Mouse (Mus musculus) c-Kit-negative CD71-positive TER-119-positive erythroid progenitor cells, embryonic 14.5 days (primary cell): Measurements from ENCODE around the gene Hist2h2ac.
"Not testable (repeated sequence)": the region's sequence is repeated elsewhere in the genome, so short reads cannot be mapped to it uniquely, and the experiment has no call there.

Source experiments
- DNase-seq: peaks from one replicate; pipeline ENCODE4 v3.0.0-alpha.2; 2013; ENCODE audit warnings: low read depth, low spot score

Gene Hist2h2ac

DNA sequence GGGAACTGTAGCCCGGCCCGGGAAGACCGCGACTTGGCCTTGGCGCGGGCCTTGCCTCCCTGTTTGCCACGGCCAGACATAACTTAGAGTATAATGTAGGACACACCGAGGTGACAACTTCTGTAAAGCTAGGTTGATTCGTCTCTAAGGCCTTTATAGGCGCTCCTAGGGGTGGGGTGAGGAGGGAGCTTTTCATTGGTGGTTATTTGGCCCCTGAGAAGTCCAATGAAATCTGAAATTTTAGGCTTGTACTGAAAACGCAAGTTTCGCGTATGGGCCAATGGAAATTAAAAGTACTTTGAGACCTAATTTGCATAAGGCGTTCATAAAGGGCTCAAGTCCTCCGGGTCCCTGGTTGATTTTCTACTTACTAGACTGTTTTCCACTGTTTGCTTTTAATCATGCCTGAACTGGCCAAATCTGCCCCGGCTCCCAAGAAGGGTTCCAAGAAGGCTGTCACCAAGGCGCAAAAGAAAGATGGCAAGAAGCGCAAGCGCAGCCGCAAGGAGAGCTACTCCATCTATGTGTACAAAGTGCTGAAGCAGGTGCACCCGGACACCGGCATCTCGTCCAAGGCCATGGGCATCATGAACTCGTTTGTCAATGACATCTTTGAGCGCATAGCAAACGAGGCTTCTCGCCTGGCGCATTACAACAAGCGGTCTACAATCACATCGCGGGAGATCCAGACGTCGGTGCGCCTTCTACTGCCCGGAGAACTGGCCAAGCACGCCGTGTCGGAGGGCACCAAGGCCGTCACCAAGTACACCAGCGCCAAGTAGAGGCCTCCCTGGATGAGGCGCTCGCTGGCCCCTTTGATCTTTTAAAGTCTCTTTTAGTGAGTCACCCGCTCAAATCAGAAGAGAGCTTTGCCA, at the start of gene Hist2h2ac, which contains the start of gene Hist2h2be:
Gene Hist2h2ac (minus strand): TSS at position 116 of the 875 bp plus-strand sequence.
Gene Hist2h2be (plus strand): TSS at position 355 of the 875 bp plus-strand sequence.
- peak; percentile 94 for DNase-seq

DNA sequence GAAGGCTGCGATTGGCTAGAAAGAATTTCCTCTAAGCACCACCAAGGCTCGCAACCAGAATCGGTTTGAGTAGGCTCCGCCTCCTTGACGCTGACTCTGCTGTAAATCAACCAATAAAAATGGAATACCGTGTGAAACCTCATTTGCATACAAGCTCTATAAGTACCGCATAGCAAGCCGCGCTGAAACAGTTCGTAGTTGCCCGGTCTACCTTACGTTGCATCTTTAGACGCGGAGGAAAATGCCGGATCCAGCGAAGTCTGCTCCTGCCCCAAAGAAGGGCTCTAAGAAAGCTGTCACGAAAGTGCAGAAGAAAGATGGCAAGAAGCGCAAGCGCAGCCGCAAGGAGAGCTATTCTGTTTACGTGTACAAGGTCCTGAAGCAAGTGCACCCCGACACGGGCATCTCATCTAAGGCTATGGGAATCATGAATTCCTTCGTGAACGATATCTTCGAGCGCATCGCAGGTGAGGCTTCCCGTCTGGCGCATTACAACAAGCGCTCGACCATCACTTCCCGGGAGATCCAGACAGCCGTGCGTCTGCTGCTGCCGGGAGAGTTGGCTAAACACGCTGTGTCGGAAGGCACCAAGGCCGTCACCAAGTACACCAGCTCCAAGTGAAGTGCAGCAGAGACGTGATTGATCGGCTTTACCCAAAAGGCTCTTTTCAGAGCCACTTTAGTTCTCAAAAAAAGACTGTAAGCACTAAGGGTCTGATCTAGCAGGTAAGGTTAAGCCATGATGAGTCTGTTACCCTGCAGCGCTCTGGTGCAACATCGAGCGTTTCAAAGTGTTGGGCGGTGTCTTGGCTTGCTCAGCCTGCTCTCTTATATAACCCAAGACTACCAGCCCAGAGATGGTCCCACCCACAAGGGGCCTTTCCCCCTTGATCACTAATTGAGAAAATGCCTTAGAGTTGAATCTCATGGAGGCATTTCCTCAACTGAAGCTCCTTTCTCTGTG, 49.1 kb upstream of the Hist2h2ac start, which contains the start of gene Hist2h2bb:
Gene Hist2h2bb (plus strand): TSS at position 242 of the 964 bp plus-strand sequence.
- peak; percentile 97 for DNase-seq

DNA sequence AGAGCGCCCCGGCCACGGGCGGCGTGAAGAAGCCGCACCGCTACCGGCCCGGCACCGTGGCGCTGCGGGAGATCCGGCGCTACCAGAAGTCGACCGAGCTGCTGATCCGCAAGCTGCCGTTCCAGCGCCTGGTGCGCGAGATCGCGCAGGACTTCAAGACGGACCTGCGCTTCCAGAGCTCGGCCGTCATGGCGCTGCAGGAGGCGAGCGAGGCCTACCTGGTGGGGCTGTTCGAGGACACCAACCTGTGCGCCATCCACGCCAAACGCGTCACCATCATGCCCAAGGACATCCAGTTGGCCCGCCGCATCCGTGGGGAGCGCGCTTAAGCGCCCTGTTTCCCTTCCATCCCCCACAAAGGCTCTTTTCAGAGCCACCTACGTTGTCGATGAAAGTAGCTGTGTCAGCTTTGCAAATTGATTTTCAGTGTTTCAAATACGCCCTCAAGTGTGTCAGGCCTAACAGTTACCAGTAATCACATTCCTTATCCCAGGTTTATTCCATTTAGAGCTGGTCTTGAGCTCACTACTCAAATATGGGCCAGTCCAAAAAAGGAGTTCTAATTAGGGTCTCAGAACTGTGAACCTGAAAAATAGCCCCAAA, 48.2 kb upstream of the Hist2h2ac start:
- not testable (repeated sequence) for DNase-seq

DNA sequence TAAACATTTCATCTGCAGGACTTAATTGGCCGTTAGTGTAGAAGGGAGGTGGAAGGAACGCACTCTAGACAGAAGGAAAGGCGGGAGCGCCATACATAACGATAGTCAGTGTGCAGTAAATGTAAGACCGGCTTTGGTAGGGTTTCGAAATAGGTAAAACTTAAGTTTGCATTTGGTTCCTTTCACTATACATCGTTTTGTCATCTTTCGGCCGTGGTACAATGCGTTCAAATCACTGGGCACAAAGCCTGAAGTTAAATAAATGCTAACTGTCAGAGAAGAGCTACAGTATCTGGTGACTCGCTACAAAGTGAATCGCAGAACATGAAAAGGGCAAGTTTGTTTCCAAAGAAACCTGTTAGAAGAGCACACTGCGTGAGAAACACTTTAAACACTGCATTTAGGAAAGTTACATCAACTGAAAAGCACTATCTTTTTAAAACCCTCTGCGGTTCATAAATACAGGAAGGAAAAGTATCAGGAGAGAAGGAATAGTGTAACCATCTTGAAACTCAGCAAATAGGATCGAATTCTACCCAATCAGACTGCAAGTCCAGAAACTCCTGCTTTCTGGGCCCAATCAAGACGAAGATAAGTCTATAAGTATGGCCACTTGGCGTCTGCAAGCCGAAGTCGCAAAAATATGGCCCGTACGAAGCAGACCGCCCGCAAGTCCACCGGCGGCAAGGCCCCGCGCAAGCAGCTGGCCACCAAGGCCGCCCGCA, 47.5 kb upstream of the Hist2h2ac start, which contains the start of gene Hist2h3b:
Gene Hist2h3b (plus strand): TSS at position 604 of the 725 bp plus-strand sequence.
- peak; percentile 76 for DNase-seq

DNA sequence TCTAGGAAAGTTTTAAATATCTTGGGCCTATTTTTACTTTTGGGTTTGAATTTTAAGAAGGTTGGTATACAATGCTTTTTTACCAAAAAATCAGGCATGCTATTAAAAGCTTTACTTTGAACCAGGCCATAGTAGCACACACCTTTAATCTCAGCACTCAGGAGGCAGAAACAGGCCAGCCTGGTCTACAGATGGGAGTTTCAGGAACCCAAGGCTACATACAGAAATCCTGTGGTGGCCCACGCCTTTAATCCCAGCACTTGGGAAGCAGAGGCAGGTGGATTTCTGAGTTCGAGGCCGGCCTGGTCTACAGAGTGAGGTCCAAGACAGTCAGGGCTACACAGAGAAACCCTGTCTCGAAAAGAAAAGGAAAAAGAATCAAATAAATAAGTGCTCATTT, 46.9 kb upstream of the Hist2h2ac start:
- no peak for DNase-seq

DNA sequence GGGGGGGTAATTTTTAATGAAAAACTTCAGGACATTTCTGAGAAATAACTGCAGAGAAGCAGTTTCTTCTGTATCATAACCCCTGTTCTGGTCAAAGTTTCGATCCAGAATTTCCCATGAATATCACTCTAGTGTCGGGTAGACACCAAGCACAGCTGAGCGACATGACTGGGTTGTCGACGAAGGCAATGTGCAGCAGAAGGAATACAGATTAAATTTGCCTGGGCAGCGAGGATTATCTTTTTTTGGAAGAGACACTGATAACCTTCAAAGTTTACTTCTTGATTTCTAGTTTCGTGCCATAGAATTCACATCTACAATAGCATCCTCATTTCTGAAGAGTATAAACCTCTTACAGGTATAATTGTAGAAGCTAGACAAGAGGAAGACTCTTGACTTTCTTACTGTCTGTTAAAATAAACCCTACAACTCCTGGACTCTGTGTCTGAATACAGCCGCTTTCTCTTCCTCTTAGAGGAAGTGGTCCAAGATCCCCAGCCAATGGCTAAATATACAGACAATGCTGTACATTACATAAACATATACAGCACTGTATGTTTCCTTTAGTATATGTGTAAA, 45.5 kb upstream of the Hist2h2ac start:
- no peak for DNase-seq

DNA sequence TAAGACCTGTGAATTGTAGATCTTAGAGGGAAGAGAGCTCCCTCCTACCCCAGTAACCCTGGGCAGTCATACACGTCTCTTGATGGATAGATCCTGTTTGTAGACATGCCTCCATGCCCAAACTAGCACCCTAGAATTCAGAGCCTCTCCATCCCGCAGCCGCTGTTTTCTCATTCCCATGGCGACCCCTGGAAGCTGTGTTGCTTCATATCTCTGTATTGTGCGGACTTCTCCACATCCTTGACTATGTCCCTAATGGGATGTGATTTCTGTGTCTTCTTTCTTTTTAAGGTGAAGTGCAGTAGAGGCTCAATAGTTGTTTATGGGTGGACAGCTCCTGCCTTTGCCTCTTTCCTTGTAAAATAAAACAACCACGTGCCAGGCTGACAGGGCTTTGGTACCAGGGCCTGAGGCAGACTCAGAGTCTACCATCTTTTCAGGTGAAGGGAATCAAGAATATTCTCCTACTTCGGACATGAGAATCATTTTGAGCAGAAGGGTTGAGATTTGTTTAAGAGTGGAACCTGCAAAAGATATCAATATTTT, 43.8 kb upstream of the Hist2h2ac start:
- no peak for DNase-seq

DNA sequence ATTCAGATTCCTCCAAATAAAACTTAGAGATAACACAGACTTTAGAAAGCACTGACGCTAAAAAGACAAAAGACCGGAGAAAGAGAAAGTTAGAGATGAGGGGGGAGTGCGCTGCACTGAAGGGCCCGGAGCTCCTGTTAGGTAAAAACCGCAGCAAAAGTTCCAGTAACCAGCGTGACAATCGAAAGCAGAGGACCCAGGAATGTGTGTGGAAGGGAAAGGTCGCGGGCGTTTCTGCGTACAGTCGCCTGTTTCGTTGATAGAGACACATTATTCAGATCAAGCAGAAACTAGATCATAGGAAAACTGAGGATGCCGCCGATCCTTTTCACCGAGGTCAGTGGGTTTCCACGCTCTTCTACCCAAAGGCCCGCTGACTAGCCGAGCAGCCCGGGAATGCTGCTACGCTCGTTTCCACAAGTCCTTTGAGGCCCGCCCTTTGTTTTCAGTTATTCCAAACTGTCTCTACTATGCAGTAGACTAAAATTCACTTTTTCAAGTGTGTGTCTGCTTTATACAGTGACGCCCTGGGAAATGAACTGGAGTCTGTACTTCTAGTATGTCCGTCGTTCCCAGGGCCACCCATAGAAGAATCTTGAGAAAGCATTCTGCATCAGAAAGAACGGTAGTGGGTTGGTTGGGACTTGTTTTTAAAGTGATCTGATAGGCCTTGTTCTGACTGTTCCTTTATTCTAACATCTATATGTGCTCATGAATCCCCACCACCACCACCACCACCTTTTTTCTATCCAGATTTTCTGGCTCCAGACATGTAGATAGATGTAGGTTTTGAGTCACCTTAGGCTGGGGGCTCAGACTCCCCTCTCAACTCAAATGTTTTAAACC, 43.1 kb upstream of the Hist2h2ac start:
- DNase-seq, result no peak

DNA sequence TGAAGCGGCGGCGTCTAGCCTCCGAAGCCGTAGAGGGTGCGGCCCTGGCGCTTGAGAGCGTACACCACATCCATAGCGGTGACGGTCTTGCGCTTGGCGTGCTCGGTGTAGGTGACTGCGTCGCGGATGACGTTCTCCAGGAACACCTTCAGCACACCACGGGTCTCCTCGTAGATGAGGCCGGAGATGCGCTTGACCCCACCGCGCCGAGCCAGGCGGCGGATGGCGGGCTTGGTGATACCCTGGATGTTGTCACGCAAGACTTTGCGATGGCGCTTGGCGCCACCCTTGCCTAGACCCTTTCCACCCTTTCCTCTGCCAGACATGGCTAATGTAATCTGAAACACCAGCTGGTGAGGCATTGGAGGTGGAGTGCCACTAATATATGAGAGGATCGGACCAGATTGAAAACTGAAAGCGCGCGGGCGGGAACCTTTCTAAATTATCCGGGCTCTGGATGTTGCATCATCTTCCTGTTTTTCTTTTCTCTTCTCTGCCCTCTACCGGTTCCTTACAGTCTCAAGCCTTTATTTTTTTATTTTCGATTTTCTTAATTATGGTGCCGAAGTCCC, 42.4 kb upstream of the Hist2h2ac start, which contains the start of gene Hist2h4:
Gene Hist2h4 (minus strand): TSS at position 333 of the 572 bp plus-strand sequence.
- DNase-seq, result peak; percentile 96

DNA sequence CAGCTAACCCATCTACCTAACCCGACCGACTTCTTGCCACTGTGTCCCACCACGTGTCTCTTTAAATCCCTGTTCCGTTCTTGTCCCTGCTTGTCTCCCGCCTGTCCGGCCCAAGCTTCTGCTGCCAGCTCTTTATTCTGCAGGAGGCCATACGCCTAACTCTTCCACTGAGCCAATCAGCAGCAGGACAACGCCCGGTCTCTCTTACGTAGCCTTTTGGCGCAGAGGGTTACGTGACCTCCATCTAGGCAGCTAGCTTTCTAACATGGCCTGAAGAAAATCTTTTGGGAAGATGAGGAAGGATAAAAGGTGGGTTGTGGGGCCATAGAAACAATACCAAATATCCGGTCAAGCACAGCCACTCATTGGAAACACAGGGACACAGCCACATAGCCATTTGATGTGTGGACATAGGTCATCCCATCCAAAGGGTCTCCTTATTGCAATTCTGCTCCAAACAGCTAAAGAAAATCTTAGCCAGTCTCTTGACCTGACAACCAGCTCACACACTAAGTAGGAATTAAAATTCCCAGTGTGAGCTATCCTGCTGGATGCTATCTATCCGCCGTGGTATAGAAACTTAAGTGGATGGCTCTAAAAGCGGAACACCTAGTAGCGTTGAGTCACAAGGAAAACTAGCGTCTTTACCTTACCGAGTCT, 41.7 kb upstream of the Hist2h2ac start:
- peak; percentile 79 for DNase-seq

DNA sequence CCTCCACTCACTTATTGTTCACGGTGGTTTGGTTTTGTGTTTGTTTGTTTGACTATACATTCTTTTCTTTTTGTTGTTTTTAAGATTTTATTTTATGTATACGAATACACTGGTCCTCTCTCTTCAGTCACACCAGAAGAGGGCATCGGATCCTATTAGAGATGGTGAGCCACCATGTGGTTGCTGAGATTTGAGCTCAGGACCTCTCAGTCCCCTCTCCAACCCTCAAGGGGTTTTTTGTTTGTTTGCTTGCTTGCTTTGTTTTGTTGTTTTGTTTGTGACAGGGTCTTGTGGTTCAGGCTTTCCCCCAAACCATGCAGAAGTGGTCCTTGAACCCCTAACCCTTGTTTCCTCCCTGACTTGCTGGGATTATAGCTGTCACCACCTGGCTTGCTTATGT, 40.9 kb upstream of the Hist2h2ac start:
- no peak for DNase-seq

DNA sequence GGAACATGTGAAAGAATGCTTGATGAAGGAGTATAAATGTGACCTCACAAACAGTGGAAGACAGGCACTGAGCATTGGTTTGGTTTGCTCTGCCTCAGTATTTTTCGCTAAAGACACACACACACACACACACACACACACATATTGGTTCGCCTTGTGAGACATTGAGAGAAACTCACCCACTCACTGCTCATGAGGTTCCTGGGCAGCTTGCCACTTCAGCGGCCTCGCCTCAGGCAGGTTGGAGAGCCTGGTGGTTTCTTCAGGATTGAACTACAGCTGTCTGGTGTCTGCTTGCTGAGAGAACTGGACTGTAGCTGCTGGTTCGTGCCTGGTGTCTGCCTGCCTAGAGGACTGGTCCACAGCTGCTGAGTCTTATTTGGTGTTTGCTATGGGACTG, 39.5 kb upstream of the Hist2h2ac start:
- DNase-seq, result no peak

DNA sequence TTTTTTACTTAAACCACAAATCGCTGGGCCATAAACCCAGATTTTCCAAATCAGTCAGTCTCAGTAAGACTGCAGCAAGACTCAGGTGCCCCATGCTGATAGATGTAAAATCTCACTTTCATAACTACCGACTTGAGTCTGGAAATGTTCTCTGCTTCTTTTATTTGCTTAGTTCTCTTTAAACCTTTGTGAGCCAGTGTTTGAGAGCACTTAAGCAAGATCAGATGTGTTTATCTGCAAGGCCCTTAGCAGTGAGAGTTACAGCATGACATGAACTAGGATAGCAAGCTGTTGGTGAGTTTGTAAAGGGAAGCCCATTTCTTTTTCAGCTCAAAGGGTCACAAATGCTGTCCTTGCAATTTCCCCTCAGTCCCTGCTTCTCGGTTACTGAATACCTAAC, 36.5 kb upstream of the Hist2h2ac start:
- no peak for DNase-seq

DNA sequence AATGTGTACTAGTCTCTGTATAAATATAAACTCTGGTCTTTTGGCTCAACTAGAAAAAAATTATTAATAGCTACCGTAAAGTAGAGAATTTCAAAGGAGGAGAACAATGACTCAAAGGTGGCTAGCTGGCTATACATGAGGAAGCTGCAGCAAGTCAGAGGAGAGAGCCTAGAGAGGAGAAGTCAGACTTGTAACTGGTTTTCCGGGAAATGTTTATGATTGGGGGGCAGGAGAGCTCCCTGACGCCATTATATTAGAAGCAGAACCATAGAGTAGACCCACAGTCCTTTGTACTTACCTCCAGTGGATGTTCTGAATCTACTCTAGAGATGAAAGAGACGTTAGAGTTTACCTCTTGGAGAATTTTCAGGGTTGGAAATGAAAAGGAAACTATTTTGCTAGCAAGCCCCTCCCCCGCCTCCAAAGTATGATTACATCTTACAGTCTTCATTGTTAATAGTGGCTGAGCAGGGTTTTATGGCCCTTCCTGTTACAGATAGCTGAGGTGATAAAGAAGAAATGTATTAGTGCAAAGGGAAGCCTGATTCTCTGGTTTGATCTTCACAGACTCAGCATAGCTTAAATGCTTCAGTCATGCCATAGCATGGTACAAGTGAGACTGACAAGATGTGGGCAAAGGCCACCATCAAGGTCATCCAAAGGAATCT, 35.4 kb upstream of the Hist2h2ac start:
- DNase-seq, result no peak

DNA sequence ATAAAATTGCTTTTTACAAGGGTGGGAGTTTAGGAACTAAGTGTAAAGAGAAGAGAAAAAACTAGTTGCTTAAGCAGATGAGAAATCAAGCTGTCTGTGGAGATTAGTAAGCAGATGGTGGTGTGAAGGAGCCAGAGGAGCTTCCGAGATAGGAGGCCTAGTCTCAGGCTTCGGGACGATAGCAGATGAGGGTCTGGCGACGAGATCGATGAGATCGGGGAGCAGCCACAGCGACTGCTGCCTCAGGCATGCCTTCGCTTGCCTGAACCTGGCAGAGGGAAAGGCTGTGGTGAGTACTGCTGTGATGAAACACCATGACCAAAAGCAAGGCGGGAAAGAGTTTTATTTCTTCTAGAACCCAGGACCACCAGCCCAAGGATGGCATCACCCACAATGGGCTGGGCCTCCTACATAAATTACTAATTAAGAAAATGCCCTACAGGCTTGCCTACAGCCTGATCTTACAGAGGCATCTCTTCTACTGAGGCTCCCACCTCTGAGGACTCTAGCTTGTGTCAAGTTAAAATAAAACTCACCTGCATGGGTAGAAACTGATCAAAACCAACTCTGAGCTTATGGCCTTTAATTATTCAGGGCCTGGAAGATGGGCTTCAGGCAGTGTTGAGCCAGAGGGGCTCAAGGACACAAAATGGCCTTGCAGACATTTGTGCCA, 34.1 kb upstream of the Hist2h2ac start:
- DNase-seq, result no peak

DNA sequence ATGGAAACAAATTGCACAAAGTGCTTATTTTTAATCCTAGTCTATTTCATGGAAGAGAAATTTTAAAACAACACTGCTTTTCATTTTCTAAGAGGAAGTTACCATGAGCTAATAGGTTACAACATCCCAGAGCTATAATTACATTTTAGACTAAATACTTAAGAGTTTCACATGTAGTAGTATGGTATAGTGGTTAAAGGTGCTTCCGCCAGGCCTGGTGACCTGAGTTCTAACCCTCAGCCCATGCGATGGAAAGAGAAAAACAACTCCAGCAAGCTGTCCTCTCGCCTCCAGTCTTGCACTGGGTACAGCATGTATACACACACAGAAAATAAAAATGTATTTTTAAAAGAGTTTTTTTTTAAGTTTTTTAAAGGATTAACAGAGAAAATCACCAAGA, 31.1 kb upstream of the Hist2h2ac start:
- no peak for DNase-seq

DNA sequence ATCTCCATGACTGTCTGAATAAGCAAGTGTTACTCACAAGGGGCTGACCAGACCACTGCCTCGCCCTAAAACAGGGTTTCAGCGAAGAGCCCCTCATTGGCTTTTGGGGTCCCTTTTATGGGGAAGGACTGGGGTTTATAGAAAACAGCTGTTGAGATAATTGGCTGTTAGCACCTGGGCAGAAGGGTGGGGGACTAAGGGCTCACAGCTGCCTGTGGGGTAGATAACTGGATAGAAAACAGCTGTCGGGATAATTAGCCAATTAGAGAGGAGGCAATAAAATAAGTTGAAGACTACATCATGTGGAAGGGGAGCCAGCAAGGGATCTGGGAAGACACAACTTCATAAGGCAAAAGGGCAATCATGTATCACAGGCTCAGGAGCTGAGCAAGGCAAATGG, 30.2 kb upstream of the Hist2h2ac start:
- no peak for DNase-seq
